Mouse (Mus musculus) A20 (cell line): ENCODE measurements around the gene Dpm2.

Source experiments
- DNase-seq: peaks from one replicate; pipeline ENCODE4 v3.0.0-alpha.2; 2011; ENCODE audit warnings: low read depth, low spot score

The Dpm2 gene

DNA sequence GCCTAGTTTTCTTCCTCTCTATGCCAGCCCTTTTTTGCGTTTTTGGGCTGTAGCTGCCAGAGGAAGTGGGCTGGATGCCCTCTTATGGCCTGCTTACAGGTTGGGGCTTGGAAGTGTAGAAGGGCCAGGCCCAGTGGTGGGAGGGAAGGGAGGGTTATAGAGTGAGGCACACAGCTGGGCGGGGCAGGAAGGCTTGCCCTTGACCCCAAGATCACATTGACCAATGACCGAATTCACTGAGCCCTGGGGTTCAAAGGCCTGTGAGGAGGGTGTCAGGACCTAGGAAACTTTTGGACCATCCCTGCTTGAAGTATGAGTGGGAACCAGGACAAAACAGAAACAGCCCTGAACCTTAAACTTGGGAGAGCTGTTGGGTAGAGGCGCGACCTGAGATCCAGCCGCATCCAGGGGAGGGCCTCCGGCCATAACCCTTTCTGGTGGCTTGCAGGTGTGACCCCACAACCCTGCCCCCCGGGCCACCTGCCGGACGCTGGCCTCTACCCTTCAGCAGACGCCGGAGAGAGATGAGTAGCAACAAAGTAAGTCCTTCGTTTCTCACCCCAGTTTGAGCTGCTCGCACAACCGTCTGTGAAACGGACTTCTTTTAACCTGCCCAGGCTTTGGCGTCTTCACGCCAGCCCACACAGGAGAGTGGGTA lies 38.2 kb downstream of the Dpm2 start:
- no peak for DNase-seq

DNA sequence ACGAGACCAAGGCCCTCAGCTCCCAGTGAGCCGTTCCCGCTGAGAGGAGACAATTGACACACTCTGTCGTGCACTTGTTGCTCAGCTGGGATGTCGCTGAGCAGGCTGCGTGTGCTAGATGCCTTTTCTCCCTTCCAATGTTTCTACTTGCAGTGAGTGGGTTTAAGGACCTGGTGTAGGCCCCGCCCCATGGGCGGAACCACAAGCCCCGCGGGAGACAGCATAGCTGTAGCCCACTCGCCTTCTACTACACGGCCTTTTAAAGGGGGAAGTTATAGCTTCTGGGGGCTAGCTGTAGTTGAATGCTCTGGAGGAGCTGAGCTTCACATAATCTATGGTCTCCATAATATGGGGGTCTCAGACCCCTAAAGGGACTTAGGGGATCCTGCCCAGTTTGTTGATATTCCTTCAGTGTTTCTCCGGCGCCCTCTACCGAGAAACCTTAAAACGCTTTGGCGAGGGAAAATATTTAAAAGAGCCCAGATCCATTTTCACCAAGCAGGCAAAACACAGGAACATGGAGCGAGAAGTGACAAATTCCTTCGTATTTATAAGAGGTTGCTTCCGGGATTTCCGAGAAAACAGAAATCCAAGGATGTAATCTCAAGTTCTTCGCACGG lies 40.1 kb downstream of the Dpm2 start:
- DNase-seq = peak; percentile 52

DNA sequence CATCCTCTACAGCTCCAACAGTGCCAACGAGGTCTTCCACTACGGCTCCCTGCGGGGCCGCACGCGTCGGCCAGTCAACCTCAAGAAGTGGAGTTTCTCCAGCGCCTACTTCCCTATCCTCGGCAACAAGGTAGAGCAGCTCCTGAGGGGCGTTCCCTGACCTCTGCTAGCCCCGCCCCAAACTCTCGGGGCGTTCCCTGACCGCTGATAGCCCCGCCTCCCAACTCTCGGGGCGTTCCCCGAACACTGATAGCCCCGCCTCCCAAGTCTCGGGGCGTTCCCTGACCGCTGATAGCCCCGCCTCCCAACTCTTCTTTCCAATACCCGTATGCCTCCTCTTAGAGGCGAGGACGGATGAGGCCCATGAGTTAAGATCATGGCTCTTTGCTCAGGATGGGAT lies 41.6 kb downstream of the Dpm2 start:
- DNase-seq = no peak

DNA sequence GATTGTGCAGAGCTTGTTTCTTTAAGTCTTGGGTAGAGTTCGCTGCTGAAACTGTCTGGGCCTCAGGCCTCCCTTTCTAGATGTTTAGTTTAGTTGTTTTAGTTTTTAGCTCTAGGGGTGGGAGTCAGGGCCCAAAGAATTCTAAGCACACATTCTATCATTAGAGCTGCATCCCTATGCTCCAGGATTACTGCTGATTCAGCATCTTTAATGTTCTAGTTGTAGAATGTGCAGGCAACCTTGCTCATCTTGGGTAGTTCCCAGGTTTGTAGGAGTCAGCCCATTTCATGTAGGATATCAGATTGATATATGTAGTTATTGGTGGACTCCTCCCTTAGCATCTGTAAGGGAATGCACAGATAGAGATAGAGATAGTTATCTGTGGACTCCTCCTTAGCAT lies 46.5 kb downstream of the Dpm2 start:
- DNase-seq = no peak

DNA sequence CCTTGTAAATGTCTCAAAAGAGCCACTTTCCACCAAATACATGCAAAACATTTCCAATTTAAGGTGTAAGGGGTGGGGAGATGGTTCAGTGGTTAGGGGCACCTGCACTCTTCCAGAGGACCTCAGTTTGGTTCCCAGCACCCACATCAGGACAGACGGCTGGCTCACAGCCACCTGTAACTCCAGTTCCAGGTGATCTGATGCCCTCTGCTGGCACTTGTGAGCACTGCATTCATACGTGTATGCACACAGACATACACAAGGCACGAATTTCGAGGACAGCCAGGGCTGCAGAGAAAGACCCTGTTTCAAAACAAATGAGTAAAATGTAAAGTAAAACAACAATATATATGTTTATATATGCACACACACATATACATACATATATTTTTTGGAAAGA lies 46.9 kb downstream of the Dpm2 start:
- DNase-seq = peak; percentile 48

DNA sequence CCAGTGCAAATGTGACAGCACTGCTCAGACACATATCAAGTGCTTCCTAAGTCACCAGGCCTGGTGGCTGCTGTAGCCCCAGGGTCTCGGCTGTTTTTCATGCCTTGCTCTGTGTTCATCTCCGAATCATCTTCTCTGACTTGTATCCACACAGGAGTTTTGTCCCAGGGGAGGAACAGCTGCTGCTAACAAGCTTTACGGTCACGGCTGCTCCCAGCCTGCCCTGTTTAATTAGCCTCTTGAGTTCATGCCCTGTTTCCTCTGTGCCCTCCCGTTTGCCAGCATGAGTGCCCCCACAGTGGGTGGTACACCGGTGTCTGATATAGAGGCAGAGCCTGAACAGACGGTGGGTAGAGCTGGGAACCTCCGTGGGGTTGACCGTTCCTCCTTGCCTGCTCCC lies 47.4 kb downstream of the Dpm2 start:
- DNase-seq = no peak

DNA sequence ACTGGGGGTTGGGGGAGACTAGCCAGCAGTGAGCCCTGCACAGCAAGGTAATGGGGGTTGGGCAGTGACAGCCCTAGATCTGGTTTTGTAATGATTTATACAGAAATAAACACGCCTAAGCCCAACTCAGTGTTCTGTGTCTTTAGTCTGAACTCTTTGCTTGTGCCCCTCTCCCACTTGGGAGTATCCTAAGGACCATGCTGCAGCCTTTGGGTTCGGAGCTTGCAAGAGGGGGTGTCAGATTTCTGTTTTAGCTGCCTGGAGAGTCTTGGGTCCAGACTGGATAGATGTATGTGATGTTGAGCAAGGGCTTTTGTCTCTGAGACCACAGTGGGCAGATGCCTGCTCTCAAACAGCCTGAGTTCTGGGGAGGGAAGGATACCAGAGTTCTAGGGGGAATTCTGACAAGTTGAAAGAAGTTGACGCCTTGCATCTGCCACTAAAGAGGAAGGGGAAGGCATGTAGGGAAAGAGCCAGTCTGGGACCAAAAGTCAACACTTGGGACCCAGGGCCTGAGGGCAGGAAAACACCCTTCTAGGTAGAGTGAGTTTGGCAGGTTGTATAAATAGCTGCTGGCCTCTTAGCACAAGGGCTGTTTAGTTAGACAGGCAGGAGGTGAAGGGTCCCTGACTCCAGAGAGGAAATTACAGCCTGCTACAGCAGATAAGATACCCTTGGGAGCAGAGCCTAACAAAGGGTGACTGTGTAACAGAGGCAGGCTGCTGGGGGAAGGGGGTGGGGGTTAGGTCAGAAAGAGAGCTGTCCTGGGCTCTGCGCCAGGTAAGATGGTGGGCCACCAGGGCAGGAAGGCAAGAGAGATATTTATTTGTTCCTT lies 50.2 kb downstream of the Dpm2 start:
- DNase-seq = no peak

DNA sequence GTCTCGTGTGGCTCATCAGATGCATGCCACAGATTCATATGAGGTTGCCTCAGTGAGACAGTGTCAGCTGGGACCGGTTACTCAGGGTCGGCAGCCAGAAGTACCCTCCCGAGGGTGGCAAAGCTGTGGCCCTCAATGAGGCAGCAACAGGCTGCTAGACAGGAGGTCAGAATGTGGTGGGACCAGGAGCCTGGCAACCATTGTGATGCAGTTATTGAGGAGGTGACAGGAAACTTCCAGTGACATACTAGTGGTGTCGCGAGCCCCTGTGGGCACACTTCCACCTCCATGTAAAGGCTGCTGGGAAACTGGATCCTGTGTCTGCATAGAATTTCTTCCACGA lies 50.8 kb downstream of the Dpm2 start, which contains the start of gene Ak1:
Ak1 (plus strand) TSS at position 242 of the 343 bp plus-strand sequence.
- DNase-seq = no peak
